Mouse (Mus musculus): Measurements from ENCODE around the gene Pdap1. TPM values are rescaled to one million over a fixed set of nuclear protein-coding genes. Genes with fewer than 3 reads are reported as not detected.
"Not testable (repeated sequence)": the region's sequence is repeated elsewhere in the genome, so short reads cannot be mapped to it uniquely, and the experiment has no call there.

The Pdap1 gene
- polyA plus RNA-seq, 1 experiment from 2014 or later, result 81.4 TPM

DNA sequence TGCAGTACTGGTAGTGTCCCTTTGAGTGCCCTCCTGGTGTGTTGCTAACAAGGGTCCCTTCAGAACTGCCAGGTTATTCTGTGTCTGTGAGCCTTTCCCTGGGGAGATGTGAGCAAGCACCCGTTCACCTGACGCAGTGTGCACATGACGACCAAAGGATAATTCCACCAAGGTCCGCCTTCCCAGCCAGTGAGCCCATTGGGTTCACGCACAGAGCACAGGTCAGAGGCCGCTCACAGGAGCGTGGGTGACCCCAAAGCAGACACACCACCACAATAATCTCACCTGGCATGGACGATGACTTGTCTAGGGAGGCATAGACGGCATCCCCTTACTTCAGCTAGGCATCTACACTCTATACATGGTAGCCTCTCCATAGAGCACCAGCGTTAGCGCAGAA, 38.6 kb downstream of the Pdap1 start:
- not testable (repeated sequence) for ATAC-seq (ENCODE audit: insufficient read depth, low FRiP score); H3K9ac ChIP-seq (ENCODE audit: low read length); H3K4me1 ChIP-seq (ENCODE audit: control insufficient read depth, insufficient read depth, low read length); H3K27ac ChIP-seq (ENCODE audit: low read length); H3K27me3 ChIP-seq (ENCODE audit: control insufficient read depth, insufficient read depth, low read length); H3K9me3 ChIP-seq (replicated peaks; ENCODE audit: control insufficient read depth, low read length); H3K4me2 ChIP-seq (ENCODE audit: low read depth, low read length); H3K4me3 ChIP-seq (replicated peaks; ENCODE audit: low read length)
- H3K36me3 ChIP-seq (ENCODE audit: control insufficient read depth, insufficient read depth, low read length), result peaks cover 45% of the 10 kb centered on the region
- 97% methylated on average over 11 of the region's 11 CpGs for WGBS

DNA sequence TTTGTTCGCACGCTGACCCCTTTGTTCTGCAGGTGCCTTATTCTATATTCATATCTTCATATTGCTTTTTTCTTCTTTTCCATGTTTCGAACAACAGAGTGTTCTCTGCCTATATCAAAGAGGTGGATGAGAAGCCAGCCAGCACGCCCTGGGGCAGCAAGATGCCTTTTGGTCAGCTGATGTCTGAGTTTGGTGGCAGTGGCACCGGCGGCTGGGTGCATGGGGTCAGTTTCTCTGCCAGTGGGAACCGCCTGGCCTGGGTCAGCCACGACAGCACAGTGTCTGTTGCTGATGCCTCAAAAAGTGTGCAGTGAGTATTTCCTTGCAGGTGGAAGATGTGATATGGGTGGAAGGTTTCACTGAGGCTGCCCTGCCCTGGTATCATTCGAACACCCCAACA, 39.1 kb downstream of the Pdap1 start:
- Histone ChIP-seq H3K4me3 (replicated peaks; ENCODE audit: low read length) (no peak overlapping the region), H3K27me3 (ENCODE audit: control insufficient read depth, insufficient read depth, low read length) (no peaks in the 10 kb centered on the region), H3K9ac (ENCODE audit: low read length) (no peak overlapping the region), H3K9me3 (replicated peaks; ENCODE audit: control insufficient read depth, low read length) (no peaks in the 10 kb centered on the region), H3K4me1 (ENCODE audit: control insufficient read depth, insufficient read depth, low read length) (no peaks in the 10 kb centered on the region), H3K4me2 (ENCODE audit: low read depth, low read length) (no peak overlapping the region), H3K36me3 (ENCODE audit: control insufficient read depth, insufficient read depth, low read length) (peaks cover 49% of the 10 kb centered on the region), H3K27ac (ENCODE audit: low read length) (no peak overlapping the region)
- WGBS, result 92% methylated on average over 9 of the region's 9 CpGs
- ATAC-seq (ENCODE audit: insufficient read depth, low FRiP score), result no peak

- no peak for ATAC-seq (ENCODE audit: insufficient read depth, low FRiP score)
- H3K36me3 ChIP-seq (ENCODE audit: control insufficient read depth, insufficient read depth, low read length), result peaks cover 39% of the 10 kb centered on the region
Measured at GRCm38 (mm10) chr5:145098340-145098821, 41.7 kb downstream of the Pdap1 start.

DNA sequence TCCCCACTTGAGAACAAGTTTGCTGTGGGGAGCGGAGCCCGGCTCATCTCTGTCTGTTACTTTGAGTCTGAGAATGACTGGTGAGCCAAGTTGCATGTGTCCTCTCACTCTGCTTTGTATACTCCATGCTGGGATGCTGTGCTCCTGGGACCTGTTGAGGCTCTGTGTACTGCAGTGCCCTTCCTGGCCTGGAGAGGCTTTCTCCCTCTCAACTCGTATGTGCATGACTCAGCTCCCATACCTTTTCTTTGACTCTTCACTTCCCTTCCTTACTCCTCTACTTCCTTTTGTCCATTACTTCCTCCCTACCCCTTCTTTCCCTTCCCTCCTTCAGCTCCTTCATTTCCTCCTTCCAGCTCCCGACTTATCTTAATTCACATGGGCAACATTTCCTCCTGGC, 43.8 kb downstream of the Pdap1 start:
- Histone ChIP-seq H3K36me3 (ENCODE audit: control insufficient read depth, insufficient read depth, low read length) (peaks cover 43% of the 10 kb centered on the region; the same call in 1 of the 2 replicates), H3K27me3 (ENCODE audit: control insufficient read depth, insufficient read depth, low read length) (no peaks in the 10 kb centered on the region)
- WGBS, result 90% methylated on average over 4 of the region's 4 CpGs

More at GRCm38 (mm10) chr5:145098340-145098821, 41.7 kb downstream of the Pdap1 start:
- H3K27ac ChIP-seq (ENCODE audit: low read length), result no peak overlapping the region
- 91% methylated on average over 10 of the region's 10 CpGs for whole genome bisulfite sequencing
- H3K9me3 ChIP-seq (replicated peaks; ENCODE audit: control insufficient read depth, low read length), result no peaks in the 10 kb centered on the region
- no peak overlapping the region for H3K4me2 ChIP-seq (ENCODE audit: low read depth, low read length)
- H3K27me3 ChIP-seq (ENCODE audit: control insufficient read depth, insufficient read depth, low read length), result no peaks in the 10 kb centered on the region
- no peak overlapping the region for H3K4me3 ChIP-seq (replicated peaks; ENCODE audit: low read length)
- H3K4me1 ChIP-seq (ENCODE audit: control insufficient read depth, insufficient read depth, low read length), result no peaks in the 10 kb centered on the region
- no peak overlapping the region for H3K9ac ChIP-seq (ENCODE audit: low read length)

DNA sequence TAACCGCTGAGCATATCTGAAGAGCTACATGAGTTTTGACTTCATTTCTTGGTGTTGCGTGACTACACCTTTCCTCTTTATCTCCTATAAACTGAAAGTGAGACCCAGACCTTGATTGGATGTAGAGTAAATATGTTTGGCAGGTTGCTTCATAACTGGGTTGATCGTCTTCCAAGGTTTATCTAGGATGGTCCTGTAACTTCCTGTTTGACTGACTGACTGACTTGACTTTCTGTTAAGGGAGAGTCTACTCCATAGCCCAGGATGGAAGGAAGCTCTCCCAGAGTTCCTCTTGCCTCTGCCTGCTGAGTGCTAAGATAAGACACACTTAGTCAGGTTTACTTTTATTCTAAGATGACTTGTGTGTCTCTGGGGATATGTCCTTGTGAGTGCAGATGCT, 50.2 kb downstream of the Pdap1 start:
- Histone ChIP-seq H3K36me3 (ENCODE audit: control insufficient read depth, insufficient read depth, low read length) (peaks cover 20% of the 10 kb centered on the region; the same call in 1 of the 2 replicates), H3K9ac (ENCODE audit: low read length) (no peak overlapping the region), H3K9me3 (replicated peaks; ENCODE audit: control insufficient read depth, low read length) (no peaks in the 10 kb centered on the region), H3K27ac (ENCODE audit: low read length) (no peak overlapping the region), H3K27me3 (ENCODE audit: control insufficient read depth, insufficient read depth, low read length) (no peaks in the 10 kb centered on the region), H3K4me1 (ENCODE audit: control insufficient read depth, insufficient read depth, low read length) (no peaks in the 10 kb centered on the region; the same call in 1 of the 2 replicates), H3K4me2 (ENCODE audit: low read depth, low read length) (no peak overlapping the region), H3K4me3 (replicated peaks; ENCODE audit: low read length) (no peak overlapping the region)
- 78% methylated on average over 3 of the region's 3 CpGs for WGBS
- no peak for ATAC-seq (ENCODE audit: insufficient read depth, low FRiP score)

More for the DNA sequence above, 43.8 kb downstream of the Pdap1 start:
- no peak overlapping the region for H3K9ac ChIP-seq (ENCODE audit: low read length)
- no peak overlapping the region for H3K4me3 ChIP-seq (replicated peaks; ENCODE audit: low read length)
- H3K9me3 ChIP-seq (replicated peaks; ENCODE audit: control insufficient read depth, low read length), result no peaks in the 10 kb centered on the region
- no peak overlapping the region for H3K4me2 ChIP-seq (ENCODE audit: low read depth, low read length)
- no peak for ATAC-seq (ENCODE audit: insufficient read depth, low FRiP score)
- H3K27ac ChIP-seq (ENCODE audit: low read length), result no peak overlapping the region
- H3K4me1 ChIP-seq (ENCODE audit: control insufficient read depth, insufficient read depth, low read length), result no peaks in the 10 kb centered on the region

DNA sequence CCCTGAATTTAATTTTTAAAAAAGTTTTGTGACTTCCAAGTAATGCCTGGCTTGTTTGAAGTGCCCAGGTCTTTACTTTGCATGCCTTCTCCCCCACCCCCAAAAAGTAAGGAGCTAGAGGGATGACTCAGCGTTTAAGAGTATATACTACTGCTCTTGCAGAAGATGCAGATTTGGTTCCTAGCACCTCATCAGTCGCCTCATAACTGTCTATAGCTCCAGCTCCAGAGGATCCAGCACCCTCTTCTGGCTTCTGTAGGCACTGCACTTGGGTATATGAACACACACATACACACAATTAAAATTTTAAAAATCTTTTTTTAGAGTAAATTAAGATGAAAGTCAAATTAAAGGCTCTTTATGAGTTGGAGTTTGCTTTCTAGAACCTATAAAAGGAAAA, 51.9 kb downstream of the Pdap1 start:
- no peaks in the 10 kb centered on the region for H3K27me3 ChIP-seq (ENCODE audit: control insufficient read depth, insufficient read depth, low read length)
- H3K9ac ChIP-seq (ENCODE audit: low read length), result no peak overlapping the region
- no peak overlapping the region for H3K27ac ChIP-seq (ENCODE audit: low read length)
- no peak overlapping the region for H3K4me2 ChIP-seq (ENCODE audit: low read depth, low read length)
- H3K36me3 ChIP-seq (ENCODE audit: control insufficient read depth, insufficient read depth, low read length), result peaks cover 14% of the 10 kb centered on the region; the same call in 1 of the 2 replicates
- no peaks in the 10 kb centered on the region for H3K9me3 ChIP-seq (replicated peaks; ENCODE audit: control insufficient read depth, low read length)
- 92% methylated on average over 2 of the region's 2 CpGs for WGBS
- H3K4me3 ChIP-seq (replicated peaks; ENCODE audit: low read length), result no peak overlapping the region
- peaks cover 6% of the 10 kb centered on the region for H3K4me1 ChIP-seq (ENCODE audit: control insufficient read depth, insufficient read depth, low read length)
- ATAC-seq (ENCODE audit: insufficient read depth, low FRiP score), result no peak

DNA sequence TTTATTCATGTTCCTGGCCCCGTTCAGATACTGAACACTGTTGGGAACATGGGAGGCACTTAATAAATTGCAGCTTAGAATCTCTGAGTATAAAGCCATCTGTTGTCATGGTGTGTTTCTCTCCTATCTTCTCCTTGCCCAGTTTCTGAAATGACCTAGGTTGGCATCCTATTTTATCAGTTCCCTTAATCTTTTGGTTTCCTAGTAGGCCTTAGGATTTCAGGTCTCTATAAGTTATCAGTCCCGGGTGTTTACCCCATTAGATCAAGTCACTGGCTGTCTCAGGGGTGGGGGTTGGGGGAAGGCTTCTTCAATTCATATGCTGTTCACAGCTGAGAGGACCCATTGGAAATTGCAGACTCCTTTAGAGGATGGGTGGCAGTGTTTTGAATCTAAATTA, 55.2 kb downstream of the Pdap1 start:
- Histone ChIP-seq H3K9ac (ENCODE audit: low read length) (peak overlapping the region; percentile 97), H3K4me3 (replicated peaks; ENCODE audit: low read length) (peak overlapping the region; percentile 92), H3K4me1 (ENCODE audit: control insufficient read depth, insufficient read depth, low read length) (peaks cover 6% of the 10 kb centered on the region), H3K27me3 (ENCODE audit: control insufficient read depth, insufficient read depth, low read length) (no peaks in the 10 kb centered on the region), H3K9me3 (replicated peaks; ENCODE audit: control insufficient read depth, low read length) (no peaks in the 10 kb centered on the region), H3K4me2 (ENCODE audit: low read depth, low read length) (peak overlapping the region; percentile 97), H3K36me3 (ENCODE audit: control insufficient read depth, insufficient read depth, low read length) (peaks cover 3% of the 10 kb centered on the region; the same call in 1 of the 2 replicates), H3K27ac (ENCODE audit: low read length) (peak overlapping the region; percentile 68; the same call in 1 of the 2 replicates)
- WGBS, result 49% methylated on average over 2 of the region's 2 CpGs
- ATAC-seq (ENCODE audit: insufficient read depth, low FRiP score), result no peak

GRCm38 (mm10) chr5:145083632-145084451, 56.2 kb downstream of the Pdap1 start, which contains the start of the genes Arpc1a and Kpna7:
Gene Arpc1a (plus strand): TSS chr5:145083830.
Gene Kpna7 (minus strand): TSS chr5:145084030.
- Histone ChIP-seq H3K4me3 (replicated peaks; ENCODE audit: low read length) (peak within 1 kb of the TSS; percentile 92), H3K27me3 (ENCODE audit: control insufficient read depth, insufficient read depth, low read length) (no peaks in the 10 kb centered on the region), H3K4me1 (ENCODE audit: control insufficient read depth, insufficient read depth, low read length) (peaks cover 6% of the 10 kb centered on the region), H3K9me3 (replicated peaks; ENCODE audit: control insufficient read depth, low read length) (no peaks in the 10 kb centered on the region), H3K9ac (ENCODE audit: low read length) (peak within 1 kb of the TSS; percentile 97), H3K36me3 (ENCODE audit: control insufficient read depth, insufficient read depth, low read length) (peaks cover 3% of the 10 kb centered on the region; the same call in 1 of the 2 replicates), H3K4me2 (ENCODE audit: low read depth, low read length) (peak within 1 kb of the TSS; percentile 97), H3K27ac (ENCODE audit: low read length) (peak within 1 kb of the TSS; percentile 81)
- under 1% methylated on average over 54 of the region's 54 CpGs for WGBS
- peak; percentile 99 for ATAC-seq (ENCODE audit: insufficient read depth, low FRiP score)

DNA sequence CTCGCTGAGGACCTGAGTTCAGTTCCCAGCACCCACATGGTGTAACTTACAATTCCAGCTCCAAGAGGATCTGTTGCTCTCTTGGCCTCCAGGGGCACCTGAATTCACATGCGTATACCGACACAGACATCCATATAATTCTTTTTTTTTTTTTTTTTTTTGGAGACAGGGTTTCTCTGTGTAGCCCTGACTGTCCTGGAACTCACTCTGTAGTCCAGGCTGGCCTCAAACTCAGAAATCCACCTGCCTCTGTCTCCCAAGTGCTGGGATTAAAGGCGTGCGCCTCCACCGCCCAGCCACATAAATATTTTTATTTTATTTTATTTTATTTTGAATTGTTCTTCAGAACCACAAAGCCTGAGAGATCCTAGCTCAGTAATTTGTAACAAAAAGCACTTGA, 56.8 kb downstream of the Pdap1 start:
- H3K27me3 ChIP-seq (ENCODE audit: control insufficient read depth, insufficient read depth, low read length); H3K9me3 ChIP-seq (replicated peaks; ENCODE audit: control insufficient read depth, low read length); ATAC-seq (ENCODE audit: insufficient read depth, low FRiP score); H3K36me3 ChIP-seq (ENCODE audit: control insufficient read depth, insufficient read depth, low read length); H3K4me1 ChIP-seq (ENCODE audit: control insufficient read depth, insufficient read depth, low read length): not testable (repeated sequence)
- Histone ChIP-seq H3K27ac (ENCODE audit: low read length) (peak overlapping the region; percentile 81), H3K4me2 (ENCODE audit: low read depth, low read length) (peak overlapping the region; percentile 97), H3K4me3 (replicated peaks; ENCODE audit: low read length) (peak overlapping the region; percentile 92), H3K9ac (ENCODE audit: low read length) (peak overlapping the region; percentile 97)
- WGBS, result 44% methylated on average over 6 of the region's 6 CpGs
